Mouse (Mus musculus) megakaryocyte, embryonic 14.5 days (primary cell): ENCODE data around the gene Tmem8b. TPM values are rescaled to one million over a fixed set of nuclear protein-coding genes. Genes with fewer than 3 reads are reported as not detected.
A peak's percentile ranks its signal among the peaks of the same experiment; 100 is the strongest.

Experiments
- H3K27me3 ChIP-seq: replicated peaks from 2 replicates; pipeline ENCODE3; 2012; ENCODE audit warnings: inconsistent platforms
- H3K36me3 ChIP-seq: replicated peaks from 2 replicates; pipeline ENCODE3; 2012; ENCODE audit warnings: low read length, inconsistent platforms, mixed read lengths
- H3K4me1 ChIP-seq: 2 replicates; pipeline ENCODE4 v1.6.1; 2012; ENCODE audit warnings: inconsistent platforms
- H3K4me3 ChIP-seq: replicated peaks from 2 replicates; pipeline ENCODE3; 2012; ENCODE audit warnings: moderate library complexity, mild to moderate bottlenecking, inconsistent platforms
- H3K9me3 ChIP-seq: 2 replicates; pipeline ENCODE4 v1.6.1; 2012; ENCODE audit warnings: inconsistent platforms
- FLI1 ChIP-seq: IDR thresholded peaks from 2 replicates; pipeline ENCODE4 v1.6.1; 2012; ENCODE audit warnings: low read length, inconsistent platforms, mixed read lengths
- GATA1 ChIP-seq: IDR thresholded peaks from 3 replicates; pipeline ENCODE4 v1.6.1; 2012; ENCODE audit warnings: mixed read lengths, low read length, inconsistent platforms, borderline replicate concordance
- polyA plus RNA-seq: library from polyadenylated mRNA; stranded (reverse); fragments of >175 nt; gene quantifications from 2 replicates; pipeline ENCODE4 v1.2.3, GENCODE M21; 2012; ENCODE audit warnings: low replicate concordance; ENCODE audit not compliant: insufficient read depth

The Tmem8b gene
- polyA plus RNA-seq, 1 experiment: 2.8 TPM

DNA sequence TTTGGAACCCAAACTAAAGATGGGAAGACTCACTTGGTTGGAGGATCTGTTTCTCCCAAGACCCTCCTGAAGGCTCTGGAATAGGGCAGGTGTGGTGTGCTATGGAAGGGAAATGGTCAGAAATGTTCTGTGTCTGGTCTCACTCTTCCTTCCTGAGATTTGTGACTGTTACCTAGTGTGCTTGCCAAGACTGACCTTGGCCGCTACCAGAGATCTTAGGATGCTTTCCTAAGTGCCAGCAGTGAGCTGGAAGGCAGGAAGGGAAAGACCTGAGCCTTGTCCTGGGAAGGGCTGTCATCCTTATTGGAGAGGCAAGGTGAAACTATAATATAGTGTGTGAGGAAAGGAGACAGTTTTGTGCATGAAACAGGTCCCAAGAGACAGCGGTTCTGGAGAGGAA, 35.0 kb upstream of the Tmem8b start:
- Histone ChIP-seq H3K4me1 (peaks cover 19% of the 10 kb centered on the region), H3K27me3 (peaks cover 64% of the 10 kb centered on the region), H3K9me3 (no peaks in the 10 kb centered on the region), H3K36me3 (no peaks in the 10 kb centered on the region), H3K4me3 (no peak overlapping the region)
- TF ChIP-seq FLI1 (no peak), GATA1 (no peak)

DNA sequence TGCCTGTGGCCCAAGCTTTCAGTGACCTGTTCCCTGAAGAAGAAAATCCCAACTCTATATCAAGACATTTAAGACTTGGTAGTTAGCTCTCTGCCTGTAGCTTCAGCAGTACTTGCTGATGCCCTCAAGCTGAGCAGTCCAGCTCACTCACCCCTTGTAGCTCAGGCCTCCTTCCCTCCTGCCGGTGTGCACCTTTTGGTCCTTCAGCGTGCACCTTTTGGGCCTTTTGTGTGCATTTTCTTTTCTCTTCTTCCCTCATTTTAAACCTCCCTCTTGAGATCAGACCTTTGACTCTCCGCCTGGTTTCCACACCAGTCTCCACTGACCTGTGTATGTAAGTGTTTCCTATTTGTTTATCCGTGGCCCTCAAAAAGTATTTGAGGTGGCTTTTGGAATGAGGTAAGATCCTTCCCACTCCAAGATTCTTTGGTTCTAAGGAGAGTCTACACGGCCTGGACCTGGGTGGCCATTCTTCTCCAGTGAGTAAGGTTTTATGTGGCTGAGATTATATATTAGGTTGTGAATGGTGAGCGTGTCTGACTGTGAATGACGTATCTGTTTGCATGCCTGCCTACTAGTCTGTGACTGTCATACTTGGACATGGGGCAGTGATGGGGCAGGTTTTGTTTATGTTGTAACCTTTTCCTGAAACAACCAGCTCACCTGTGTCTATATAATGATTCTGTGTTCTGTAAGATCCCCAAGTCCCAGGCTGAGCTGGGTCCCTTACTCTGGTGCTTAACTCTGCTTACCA, 34.0 kb upstream of the Tmem8b start:
- TF ChIP-seq FLI1 (no peak), GATA1 (no peak)
- no peak overlapping the region for H3K4me3 ChIP-seq
- H3K27me3 ChIP-seq: peaks cover 71% of the 10 kb centered on the region
- peaks cover 19% of the 10 kb centered on the region for H3K4me1 ChIP-seq
- H3K36me3 ChIP-seq: no peaks in the 10 kb centered on the region
- H3K9me3 ChIP-seq: no peaks in the 10 kb centered on the region

DNA sequence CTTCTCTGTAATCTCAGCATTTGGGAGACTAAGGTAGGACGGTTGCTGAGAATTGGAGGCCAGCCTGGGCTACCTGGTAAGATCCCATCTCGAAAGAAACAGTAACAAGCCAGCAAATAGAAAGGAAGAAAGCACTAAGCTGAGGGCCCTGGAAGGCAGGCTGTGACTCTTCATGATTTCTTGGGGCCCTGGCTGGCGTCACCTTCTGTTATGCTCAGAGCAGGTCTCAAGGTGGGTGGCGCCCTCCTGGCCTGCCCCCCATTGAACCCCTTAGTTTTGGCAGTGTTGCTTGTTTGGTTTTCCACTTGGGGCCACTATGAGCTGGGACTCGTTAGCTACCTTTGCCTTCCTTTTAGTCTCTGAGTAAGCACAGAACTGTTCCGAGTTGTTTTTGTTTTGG, 32.0 kb upstream of the Tmem8b start:
- no peaks in the 10 kb centered on the region for H3K36me3 ChIP-seq
- H3K4me1 ChIP-seq: peaks cover 4% of the 10 kb centered on the region
- TF ChIP-seq FLI1 (no peak), GATA1 (no peak)
- H3K27me3 ChIP-seq: peaks cover 67% of the 10 kb centered on the region
- H3K9me3 ChIP-seq: no peaks in the 10 kb centered on the region
- no peak overlapping the region for H3K4me3 ChIP-seq

- no peaks in the 10 kb centered on the region for H3K9me3 ChIP-seq
- no peak overlapping the region for H3K4me3 ChIP-seq
- H3K36me3 ChIP-seq: no peaks in the 10 kb centered on the region
- peaks cover 48% of the 10 kb centered on the region for H3K27me3 ChIP-seq
- no peak for TF ChIP-seq GATA1
- no peak for TF ChIP-seq FLI1
- H3K4me1 ChIP-seq: peaks cover 6% of the 10 kb centered on the region
Observed at GRCm38 (mm10) chr4:43640076-43640475, 28.7 kb upstream of the Tmem8b start.

DNA sequence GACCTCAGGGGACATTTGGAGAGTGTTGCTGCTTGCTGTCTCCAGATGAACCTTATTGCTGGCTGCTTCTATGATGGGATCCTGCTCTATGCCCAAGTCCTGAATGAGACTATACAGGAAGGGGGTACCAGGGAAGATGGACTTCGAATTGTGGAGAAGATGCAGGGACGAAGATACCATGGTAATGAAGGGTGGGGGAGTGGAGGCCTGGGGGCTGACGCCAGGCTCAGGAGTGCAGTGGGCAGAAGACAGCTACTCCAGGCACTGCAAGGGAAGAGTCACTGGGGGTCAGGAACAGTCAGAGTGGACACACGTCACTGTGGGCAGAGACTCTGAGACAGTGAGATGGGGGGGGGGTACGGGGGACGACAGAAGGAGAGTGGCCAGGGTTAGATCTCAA, 28.3 kb upstream of the Tmem8b start:
- no peak overlapping the region for H3K4me3 ChIP-seq
- H3K4me1 ChIP-seq: peaks cover 6% of the 10 kb centered on the region
- H3K36me3 ChIP-seq: no peaks in the 10 kb centered on the region
- no peak for TF ChIP-seq GATA1
- H3K27me3 ChIP-seq: peaks cover 43% of the 10 kb centered on the region
- H3K9me3 ChIP-seq: no peaks in the 10 kb centered on the region

DNA sequence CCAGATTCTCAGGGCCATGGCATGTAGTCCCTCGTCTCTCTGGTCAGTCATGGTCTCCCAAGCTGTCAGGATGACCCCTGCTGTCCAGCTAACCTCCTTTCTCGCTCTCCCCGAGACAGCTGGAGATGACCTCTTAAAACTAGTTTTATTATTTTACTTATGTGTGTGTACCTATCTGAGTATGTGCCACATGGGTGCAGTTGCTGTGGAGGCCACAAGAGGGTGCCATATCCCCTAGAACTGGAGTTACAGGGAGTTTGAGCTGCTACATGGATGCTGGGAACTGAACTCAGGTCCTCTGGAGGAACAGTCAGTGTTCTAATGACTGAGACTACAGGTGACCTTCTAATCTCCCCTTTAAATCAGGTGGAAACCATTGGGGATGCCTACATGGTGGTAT, 19.0 kb upstream of the Tmem8b start:
- Histone ChIP-seq H3K4me3 (peak overlapping the region; percentile 51), H3K36me3 (no peaks in the 10 kb centered on the region), H3K27me3 (peaks cover 36% of the 10 kb centered on the region), H3K9me3 (peaks cover 26% of the 10 kb centered on the region), H3K4me1 (no peaks in the 10 kb centered on the region)
- TF ChIP-seq FLI1 (no peak), GATA1 (no peak)

- Histone ChIP-seq H3K36me3 (no peaks in the 10 kb centered on the region), H3K4me1 (peaks cover 12% of the 10 kb centered on the region), H3K9me3 (peaks cover 19% of the 10 kb centered on the region), H3K27me3 (peaks cover 18% of the 10 kb centered on the region), H3K4me3 (no peak overlapping the region)
- no peak for TF ChIP-seq GATA1
- no peak for TF ChIP-seq FLI1
Observed at GRCm38 (mm10) chr4:43652726-43653125, 16.0 kb upstream of the Tmem8b start.

GRCm38 (mm10) chr4:43653161-43654015, 15.4 kb upstream of the Tmem8b start, which contains the start of gene Spag8:
Spag8 (minus strand) TSS chr4:43653594.
- H3K27me3 ChIP-seq: peaks cover 14% of the 10 kb centered on the region
- peaks cover 16% of the 10 kb centered on the region for H3K9me3 ChIP-seq
- no peaks in the 10 kb centered on the region for H3K36me3 ChIP-seq
- no peak within 1 kb of the TSS for H3K4me3 ChIP-seq
- H3K4me1 ChIP-seq: peaks cover 12% of the 10 kb centered on the region
- TF ChIP-seq GATA1 (no peak), FLI1 (no peak)

DNA sequence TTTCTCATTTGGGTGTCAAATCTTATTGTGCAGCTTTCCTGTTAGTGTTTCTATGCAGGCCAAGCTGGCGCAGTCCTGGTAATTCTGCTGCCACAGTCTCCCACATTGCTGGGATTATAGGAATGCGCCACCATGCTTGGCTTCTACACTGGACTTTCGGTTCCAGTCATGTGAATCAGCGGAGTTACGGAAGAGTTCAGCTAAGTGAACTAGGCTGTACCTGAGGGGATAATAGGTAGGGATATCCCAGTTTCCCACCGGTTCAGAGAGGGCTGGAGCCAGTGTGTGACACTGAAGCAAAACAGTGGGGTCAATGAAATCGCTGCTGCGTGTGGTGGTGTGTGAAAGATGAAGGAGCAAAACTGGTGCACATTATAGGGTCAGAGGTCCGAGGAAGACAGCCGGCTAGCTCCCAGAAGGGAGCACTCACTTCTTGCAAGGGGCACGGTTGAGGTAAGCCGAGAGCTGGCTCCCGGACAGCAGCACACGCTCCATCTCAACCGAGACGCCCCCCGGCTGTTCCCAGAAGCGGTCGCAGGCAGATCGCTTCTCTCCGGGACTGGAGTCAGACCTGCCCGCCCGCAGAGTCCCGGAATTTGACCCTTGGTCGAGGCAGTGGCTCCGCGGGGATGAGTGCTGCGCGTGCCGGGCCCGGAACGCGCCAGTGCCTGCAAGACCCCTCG, 13.0 kb upstream of the Tmem8b start:
- H3K4me1 ChIP-seq: peaks cover 12% of the 10 kb centered on the region
- H3K36me3 ChIP-seq: no peaks in the 10 kb centered on the region
- TF ChIP-seq GATA1 (no peak), FLI1 (no peak)
- peaks cover 2% of the 10 kb centered on the region; the same call in 1 of the 2 replicates for H3K9me3 ChIP-seq
- peak overlapping the region; percentile 94 for H3K4me3 ChIP-seq
- peaks cover 30% of the 10 kb centered on the region for H3K27me3 ChIP-seq
